Mouse (Mus musculus) left cerebral cortex, adult 18-20 months (tissue): ENCODE measurements around the gene Sfxn4. TPM values are rescaled to one million over a fixed set of nuclear protein-coding genes. Genes with fewer than 3 reads are reported as not detected.

Experiments
- total RNA-seq, 2 experiments: library from RNA; stranded (reverse); gene quantifications; 2 replicates each; pipeline ENCODE4 v1.2.3; 2021

Gene Sfxn4
- total RNA-seq, 2 experiments from 2014 or later, result 16.2 to 17.3 TPM

Other genes with a start within 250 kb of the Sfxn4 start
- gene Nanos1, start 105.5 kb downstream of the Sfxn4 start, total RNA-seq, result 10 to 100 TPM; 26.5 to 27.0 TPM
- gene Eif3a, start 70.8 kb downstream of the Sfxn4 start, total RNA-seq, result 10 to 100 TPM; 88.5 to 91.0 TPM
- gene Fam45a, start 49.9 kb downstream of the Sfxn4 start, total RNA-seq, result 10 to 100 TPM; 34.4 to 46.9 TPM
- 10 to 100 TPM; 71.2 to 75.6 TPM for gene Prdx3, start 13.1 kb upstream of the Sfxn4 start, total RNA-seq
- gene Grk5, start 28.3 kb upstream of the Sfxn4 start, total RNA-seq, result 10 to 100 TPM; 12.8 to 14.1 TPM